Mouse (Mus musculus): ENCODE measurements around the gene Madcam1. TPM values are rescaled to one million over a fixed set of nuclear protein-coding genes. Genes with fewer than 3 reads are reported as not detected.

Gene Madcam1
- polyA plus RNA-seq, 1 experiment: not detected

- Histone ChIP-seq H3K27ac (ENCODE audit: insufficient read depth, low read length) (peak overlapping the region; percentile 90), H3K4me3 (ENCODE audit: insufficient read depth, low read length) (peak overlapping the region; percentile 83), H3K4me1 (ENCODE audit: control insufficient read depth, insufficient read depth, low read length) (peaks cover 8% of the 10 kb centered on the region)
- TF ChIP-seq CTCF (IDR thresholded peaks at IDR 0.05; ENCODE audit: extremely low read depth, insufficient read depth, low read length) (no peak), POLR2A (IDR thresholded peaks at IDR 0.05; ENCODE audit: extremely low read depth, insufficient read depth, low read length) (no peak)
Observed at GRCm38 (mm10) chr10:79705951-79706350, 41.6 kb downstream of the Madcam1 start.

GRCm38 (mm10) chr10:79706406-79707094, 42.2 kb downstream of the Madcam1 start:
- Histone ChIP-seq H3K4me3 (ENCODE audit: insufficient read depth, low read length) (peak overlapping the region; percentile 83), H3K4me1 (ENCODE audit: control insufficient read depth, insufficient read depth, low read length) (peaks cover 8% of the 10 kb centered on the region), H3K27ac (ENCODE audit: insufficient read depth, low read length) (peak overlapping the region; percentile 90)
- TF ChIP-seq POLR2A (IDR thresholded peaks at IDR 0.05; ENCODE audit: extremely low read depth, insufficient read depth, low read length) (no peak), CTCF (IDR thresholded peaks at IDR 0.05; ENCODE audit: extremely low read depth, insufficient read depth, low read length) (no peak)

GRCm38 (mm10) chr10:79707162-79707561, 42.8 kb downstream of the Madcam1 start:
- TF ChIP-seq CTCF (IDR thresholded peaks at IDR 0.05; ENCODE audit: extremely low read depth, insufficient read depth, low read length): no peak
- no peak for TF ChIP-seq POLR2A (IDR thresholded peaks at IDR 0.05; ENCODE audit: extremely low read depth, insufficient read depth, low read length)
- peaks cover 8% of the 10 kb centered on the region for H3K4me1 ChIP-seq (ENCODE audit: control insufficient read depth, insufficient read depth, low read length)
- peak overlapping the region; percentile 83 for H3K4me3 ChIP-seq (ENCODE audit: insufficient read depth, low read length)
- no peak overlapping the region for H3K27ac ChIP-seq (ENCODE audit: insufficient read depth, low read length)

- no peak for TF ChIP-seq CTCF (IDR thresholded peaks at IDR 0.05; ENCODE audit: extremely low read depth, insufficient read depth, low read length)
- TF ChIP-seq POLR2A (IDR thresholded peaks at IDR 0.05; ENCODE audit: extremely low read depth, insufficient read depth, low read length): no peak
- H3K4me1 ChIP-seq (ENCODE audit: control insufficient read depth, insufficient read depth, low read length): peaks cover 8% of the 10 kb centered on the region
- H3K27ac ChIP-seq (ENCODE audit: insufficient read depth, low read length): 0 out of 2 replicates have a peak overlapping the region, but pooled peaks have one; percentile 30
- peak overlapping the region; percentile 83; the same call in 1 of the 2 replicates for H3K4me3 ChIP-seq (ENCODE audit: insufficient read depth, low read length)
Observed at GRCm38 (mm10) chr10:79707759-79708158, 43.4 kb downstream of the Madcam1 start.

GRCm38 (mm10) chr10:79708668-79709067, 44.3 kb downstream of the Madcam1 start:
- Histone ChIP-seq H3K4me3 (ENCODE audit: insufficient read depth, low read length) (0 out of 2 replicates have a peak overlapping the region, but pooled peaks have one; percentile 5), H3K4me1 (ENCODE audit: control insufficient read depth, insufficient read depth, low read length) (peaks cover 8% of the 10 kb centered on the region), H3K27ac (ENCODE audit: insufficient read depth, low read length) (no peak overlapping the region)
- TF ChIP-seq CTCF (IDR thresholded peaks at IDR 0.05; ENCODE audit: extremely low read depth, insufficient read depth, low read length) (no peak), POLR2A (IDR thresholded peaks at IDR 0.05; ENCODE audit: extremely low read depth, insufficient read depth, low read length) (no peak)

GRCm38 (mm10) chr10:79709307-79709706, 44.9 kb downstream of the Madcam1 start:
- Histone ChIP-seq H3K4me1 (ENCODE audit: control insufficient read depth, insufficient read depth, low read length) (peaks cover 8% of the 10 kb centered on the region), H3K27ac (ENCODE audit: insufficient read depth, low read length) (no peak overlapping the region), H3K4me3 (ENCODE audit: insufficient read depth, low read length) (0 out of 2 replicates have a peak overlapping the region, but pooled peaks have one; percentile 9)
- TF ChIP-seq POLR2A (IDR thresholded peaks at IDR 0.05; ENCODE audit: extremely low read depth, insufficient read depth, low read length) (no peak), CTCF (IDR thresholded peaks at IDR 0.05; ENCODE audit: extremely low read depth, insufficient read depth, low read length) (no peak)

- Histone ChIP-seq H3K4me1 (ENCODE audit: control insufficient read depth, insufficient read depth, low read length) (0 out of 2 replicates have a peak, but pooled peaks cover 1% of the 10 kb centered on the region), H3K27ac (ENCODE audit: insufficient read depth, low read length) (no peak overlapping the region), H3K4me3 (ENCODE audit: insufficient read depth, low read length) (no peak overlapping the region)
- TF ChIP-seq CTCF (IDR thresholded peaks at IDR 0.05; ENCODE audit: extremely low read depth, insufficient read depth, low read length): peak; percentile 19; the same call in 1 of the 2 replicates
- TF ChIP-seq POLR2A (IDR thresholded peaks at IDR 0.05; ENCODE audit: extremely low read depth, insufficient read depth, low read length): no peak
Observed at GRCm38 (mm10) chr10:79712029-79712428, 47.7 kb downstream of the Madcam1 start.

GRCm38 (mm10) chr10:79712499-79713126, 48.3 kb downstream of the Madcam1 start:
- 0 out of 2 replicates have a peak, but pooled peaks cover 1% of the 10 kb centered on the region for H3K4me1 ChIP-seq (ENCODE audit: control insufficient read depth, insufficient read depth, low read length)
- H3K27ac ChIP-seq (ENCODE audit: insufficient read depth, low read length): peak overlapping the region; percentile 2; the same call in 1 of the 2 replicates
- TF ChIP-seq POLR2A (IDR thresholded peaks at IDR 0.05; ENCODE audit: extremely low read depth, insufficient read depth, low read length) (no peak), CTCF (IDR thresholded peaks at IDR 0.05; ENCODE audit: extremely low read depth, insufficient read depth, low read length) (peak; percentile 79)
- H3K4me3 ChIP-seq (ENCODE audit: insufficient read depth, low read length): no peak overlapping the region

- H3K4me1 ChIP-seq (ENCODE audit: control insufficient read depth, insufficient read depth, low read length): peaks cover under 1% of the 10 kb centered on the region; the same call in 1 of the 2 replicates
- H3K4me3 ChIP-seq (ENCODE audit: insufficient read depth, low read length): no peak overlapping the region
- H3K27ac ChIP-seq (ENCODE audit: insufficient read depth, low read length): no peak overlapping the region
- no peak for TF ChIP-seq CTCF (IDR thresholded peaks at IDR 0.05; ENCODE audit: extremely low read depth, insufficient read depth, low read length)
- no peak for TF ChIP-seq POLR2A (IDR thresholded peaks at IDR 0.05; ENCODE audit: extremely low read depth, insufficient read depth, low read length)
Observed at GRCm38 (mm10) chr10:79713163-79713562, 48.8 kb downstream of the Madcam1 start.
